Mouse (Mus musculus): ENCODE measurements around the gene H2al1e. TPM values are rescaled to one million over a fixed set of nuclear protein-coding genes. Genes with fewer than 3 reads are reported as not detected.
A peak's percentile ranks its signal among the peaks of the same experiment; 100 is the strongest.
"Not testable (repeated sequence)": the region's sequence is repeated elsewhere in the genome, so short reads cannot be mapped to it uniquely, and the experiment has no call there.

Gene H2al1e
- not detected for total RNA-seq (2021)
- long read RNA-seq, experiment 1, result 0 reads
- long read RNA-seq, experiment 2, result 0 reads

- DNase-seq; intact Hi-C loops (cut with DNase I): not testable (repeated sequence)
Observed at GRCm38 (mm10) chrX:11311634-11312033, at the start of gene H2al1e. Gene H2al1e (plus strand): TSS chrX:11311934.

GRCm38 (mm10) chrX:11264918-11265317, 46.8 kb upstream of the H2al1e start:
- no peak for DNase-seq
- intact Hi-C loops (cut with DNase I), result no loop called here

GRCm38 (mm10) chrX:11267791-11268190, 43.9 kb upstream of the H2al1e start:
- intact Hi-C loops (cut with DNase I), result no loop called here
- peak in 1 of 2 experiments; percentile 22 for DNase-seq

GRCm38 (mm10) chrX:11269074-11269473, 42.7 kb upstream of the H2al1e start:
- DNase-seq, result no peak
- intact Hi-C loops (cut with DNase I), result no loop called here

- intact Hi-C loops (cut with DNase I), result no loop called here
Observed at GRCm38 (mm10) chrX:11273190-11273589, 38.5 kb upstream of the H2al1e start.

GRCm38 (mm10) chrX:11277083-11277482, 34.7 kb upstream of the H2al1e start:
- no peak for DNase-seq
- intact Hi-C loops (cut with DNase I), result no loop called here

More at GRCm38 (mm10) chrX:11273190-11273589, 38.5 kb upstream of the H2al1e start:
- no peak for DNase-seq

- intact Hi-C loops (cut with DNase I), result no loop called here
- DNase-seq, result no peak
Observed at GRCm38 (mm10) chrX:11280741-11281140, 31.0 kb upstream of the H2al1e start.

- intact Hi-C loops (cut with DNase I), result no loop called here
- no peak for DNase-seq
Observed at GRCm38 (mm10) chrX:11288306-11288882, 23.3 kb upstream of the H2al1e start.

GRCm38 (mm10) chrX:11289244-11289643, 22.5 kb upstream of the H2al1e start:
- intact Hi-C loops (cut with DNase I), result no loop called here
- no peak for DNase-seq

GRCm38 (mm10) chrX:11298957-11299356, 12.8 kb upstream of the H2al1e start, which contains the start of gene H2al1a:
Gene H2al1a (plus strand): TSS chrX:11299257.
- intact Hi-C loops (cut with DNase I); DNase-seq: not testable (repeated sequence)

GRCm38 (mm10) chrX:11302132-11302531, 9.6 kb upstream of the H2al1e start, which contains the start of gene H2al1b:
Gene H2al1b (plus strand): TSS chrX:11302432.
- DNase-seq; intact Hi-C loops (cut with DNase I): not testable (repeated sequence)

- intact Hi-C loops (cut with DNase I); DNase-seq: not testable (repeated sequence)
Observed at GRCm38 (mm10) chrX:11305355-11305754, 6.4 kb upstream of the H2al1e start, which contains the start of gene H2al1c. Gene H2al1c (plus strand): TSS chrX:11305655.

GRCm38 (mm10) chrX:11308524-11308923, 3.2 kb upstream of the H2al1e start, which contains the start of gene H2al1d:
Gene H2al1d (plus strand): TSS chrX:11308824.
- DNase-seq; intact Hi-C loops (cut with DNase I): not testable (repeated sequence)

GRCm38 (mm10) chrX:11314858-11315257, 3.1 kb downstream of the H2al1e start, which contains the start of gene H2al1f:
Gene H2al1f (plus strand): TSS chrX:11315158.
- intact Hi-C loops (cut with DNase I); DNase-seq: not testable (repeated sequence)

GRCm38 (mm10) chrX:11317956-11318355, 6.2 kb downstream of the H2al1e start, which contains the start of gene H2al1g:
Gene H2al1g (plus strand): TSS chrX:11318256.
- DNase-seq; intact Hi-C loops (cut with DNase I): not testable (repeated sequence)

GRCm38 (mm10) chrX:11321192-11321591, 9.5 kb downstream of the H2al1e start, which contains the start of gene H2al1h:
Gene H2al1h (plus strand): TSS chrX:11321492.
- intact Hi-C loops (cut with DNase I); DNase-seq: not testable (repeated sequence)

- DNase-seq; intact Hi-C loops (cut with DNase I): not testable (repeated sequence)
Observed at GRCm38 (mm10) chrX:11324359-11324758, 12.6 kb downstream of the H2al1e start, which contains the start of gene H2al1i. Gene H2al1i (plus strand): TSS chrX:11324659.

GRCm38 (mm10) chrX:11327522-11327921, 15.8 kb downstream of the H2al1e start, which contains the start of gene H2al1j:
Gene H2al1j (plus strand): TSS chrX:11327822.
- DNase-seq; intact Hi-C loops (cut with DNase I): not testable (repeated sequence)

- intact Hi-C loops (cut with DNase I), result no loop called here
- peak in 1 of 2 experiments; percentile 4 for DNase-seq
Observed at GRCm38 (mm10) chrX:11345762-11346161, 34.0 kb downstream of the H2al1e start.

GRCm38 (mm10) chrX:11346756-11347155, 35.0 kb downstream of the H2al1e start:
- no peak for DNase-seq
- intact Hi-C loops (cut with DNase I), result no loop called here

- intact Hi-C loops (cut with DNase I), result no loop called here
- DNase-seq, result no peak
Observed at GRCm38 (mm10) chrX:11360823-11361222, 49.1 kb downstream of the H2al1e start.

GRCm38 (mm10) chrX:11361261-11361660, 49.5 kb downstream of the H2al1e start:
- intact Hi-C loops (cut with DNase I), result no loop called here
- DNase-seq, result no peak
